Mouse (Mus musculus): ENCODE measurements around the gene Rgl2.

- TF ChIP-seq JUND (IDR thresholded peaks at IDR 0.05; ENCODE audit: low read depth, low read length) (no peak), KAT2A (conservative IDR thresholded peaks at IDR 0.05; ENCODE audit: low read depth, low read length) (no peak), CTCF (IDR thresholded peaks at IDR 0.05 in 2 of 3, conservative IDR thresholded peaks at IDR 0.05 in 1 of 3; ENCODE audit: control insufficient read depth in 1 of 3, insufficient read depth in 1 of 3, low read depth in 2 of 3, low read length in 3 of 3, poor library complexity in 1 of 3, severe bottlenecking in 1 of 3) (no peak), ZC3H11A (IDR thresholded peaks at IDR 0.05; ENCODE audit: low read depth, low read length) (no peak), CHD2 (IDR thresholded peaks at IDR 0.05; ENCODE audit: low read length) (no peak), HCFC1 (IDR thresholded peaks at IDR 0.05; ENCODE audit: low read depth, low read length) (no peak), MEF2A (IDR thresholded peaks at IDR 0.05; ENCODE audit: extremely low read depth, insufficient replicate concordance, low read depth, low read length, poor library complexity, severe bottlenecking) (no peak), ZNF384 (IDR thresholded peaks at IDR 0.05; ENCODE audit: low read depth, low read length) (no peak)
Observed at GRCm38 (mm10) chr17:33943454-33943853, 14.1 kb downstream of the Rgl2 start.
